Mouse (Mus musculus) thymus, postnatal 36 days (tissue): ENCODE measurements around the gene Dhx33.

Experiments used
- DNase-seq, 2 experiments: peaks; one replicate each; pipeline ENCODE4 v3.0.0; 2022; ENCODE audit warnings: mixed read lengths in 2 of 2

The Dhx33 gene

GRCm38 (mm10) chr11:70980751-70981510 is 23.3 kb downstream of the Dhx33 start:
- DNase-seq = no peak

- DNase-seq = no peak
Observed at GRCm38 (mm10) chr11:70980232-70980631, 24.0 kb downstream of the Dhx33 start.

- no peak for DNase-seq
Observed at GRCm38 (mm10) chr11:70977293-70977692, 26.9 kb downstream of the Dhx33 start.

GRCm38 (mm10) chr11:70975193-70975592 is 29.0 kb downstream of the Dhx33 start:
- no peak for DNase-seq

- no peak for DNase-seq
Observed at GRCm38 (mm10) chr11:70973947-70974346, 30.3 kb downstream of the Dhx33 start.

GRCm38 (mm10) chr11:70972586-70972985 is 31.7 kb downstream of the Dhx33 start:
- DNase-seq = no peak

GRCm38 (mm10) chr11:70970560-70971540 is 33.4 kb downstream of the Dhx33 start:
- DNase-seq = no peak

- DNase-seq = peak; percentile 90 to 94
Observed at GRCm38 (mm10) chr11:70969821-70970559, 34.2 kb downstream of the Dhx33 start, which contains the start of the genes Nup88 and Rpain. Gene Nup88, minus strand, starts transcription at chr11:70969973. Gene Rpain, plus strand, starts transcription at chr11:70970213.

- no peak for DNase-seq
Observed at GRCm38 (mm10) chr11:70969271-70969794, 34.9 kb downstream of the Dhx33 start.

GRCm38 (mm10) chr11:70964222-70964907 is 39.9 kb downstream of the Dhx33 start:
- DNase-seq = no peak

- no peak for DNase-seq
Observed at GRCm38 (mm10) chr11:70960786-70961554, 43.3 kb downstream of the Dhx33 start.

GRCm38 (mm10) chr11:70954711-70955110 is 49.5 kb downstream of the Dhx33 start:
- DNase-seq = no peak

- DNase-seq = no peak
Observed at GRCm38 (mm10) chr11:70944935-70945817, 59.1 kb downstream of the Dhx33 start.

- DNase-seq = no peak
Observed at GRCm38 (mm10) chr11:70943651-70944050, 60.6 kb downstream of the Dhx33 start.

GRCm38 (mm10) chr11:70942596-70942995 is 61.6 kb downstream of the Dhx33 start:
- no peak for DNase-seq

- DNase-seq = no peak
Observed at GRCm38 (mm10) chr11:70935316-70935715, 68.9 kb downstream of the Dhx33 start.
